ENCODE assay signal across 9 mouse cellular contexts in genomic region chr2:166377329-166377728, GRCm38 (mm10).
DNase-seq lines count a peak whose midpoint lies in the region.
"Had no signal": no experiment of that assay in that cellular context is flagged by ENCODE, and none has a peak within 500 bp of the region (broad histone marks: within the 10 kb centered on the region; RNA-seq: fewer than 3 reads in every experiment).

No protein-coding gene starts in this region.

- peak overlapping the region; percentile 29; the same call in 1 of the 2 replicates for H3K27ac ChIP-seq in midbrain, embryonic 10.5 days (replicated peaks)

- no peaks in the 10 kb centered on the region for H3K36me3 ChIP-seq in midbrain, embryonic 10.5 days

- peaks cover 22% of the 10 kb centered on the region for H3K4me1 ChIP-seq in midbrain, embryonic 10.5 days

- H3K9me3 ChIP-seq in midbrain, embryonic 10.5 days (replicated peaks), result no peaks in the 10 kb centered on the region; the same call in 1 of the 2 replicates

- DNase-seq in embryo, embryonic 10 days (ENCODE audit: low spot score), result peak; percentile 43
- no peak for DNase-seq in embryo, embryonic 9.5 days (ENCODE audit: extremely low spot score)
- DNase-seq in right cerebral cortex, postnatal 4 days, result peak; percentile 33
- no peak for DNase-seq in right cerebral cortex, adult 2 months (ENCODE audit: low spot score in 2 of 2)
- DNase-seq in midbrain, embryonic 10.5 days (ENCODE audit: low spot score), result peak; percentile 32
- DNase-seq in lung, postnatal 25 days (ENCODE audit: low spot score), result no peak
- no peak for DNase-seq in urinary bladder, adult 18-20 months (ENCODE audit: low spot score in 2 of 2)
- no peak for DNase-seq in frontal cortex, postnatal 14 days (ENCODE audit: low spot score in 2 of 2)
- DNase-seq: lung, postnatal 10 days had no signal

- no peak overlapping the region for H3K4me3 ChIP-seq in midbrain, embryonic 10.5 days

- WGBS in midbrain, embryonic 10.5 days, result 63% methylated on average over 3 of the region's 3 CpGs

- peaks cover 7% of the 10 kb centered on the region; the same call in 1 of the 2 replicates for H3K27me3 ChIP-seq in midbrain, embryonic 10.5 days (ENCODE audit: low read depth, poor library complexity, severe bottlenecking)

Comparison
In these comparisons a context has a peak if more than half of its experiments do, and no peak if none do; other contexts are left out.
1. DNase-seq: peak in embryo, embryonic 10 days (single experiment), right cerebral cortex, postnatal 4 days (single experiment) and midbrain, embryonic 10.5 days (single experiment); none in embryo, embryonic 9.5 days (single experiment), right cerebral cortex, adult 2 months (0 of 2), lung, postnatal 25 days (single experiment), urinary bladder, adult 18-20 months (0 of 2) and frontal cortex, postnatal 14 days (0 of 2).